ENCODE assay signal across 8 mouse cellular contexts in genomic region chr11:76120407-76120901, GRCm38 (mm10). TPM values are rescaled to one million over a fixed set of nuclear protein-coding genes. Genes with fewer than 3 reads are reported as not detected.
DNase-seq lines count a peak whose midpoint lies in the region; ATAC-seq lines count a peak whose summit lies in the region.

No protein-coding gene starts in this region.

- 42% methylated on average over 10 of the region's 10 CpGs for WGBS in heart, embryonic 11.5 days (ENCODE audit: insufficient replicate concordance)
- 48% methylated on average over 10 of the region's 10 CpGs for WGBS in heart, embryonic 12.5 days

- no peaks in the 10 kb centered on the region for H3K9me3 ChIP-seq in heart, embryonic 11.5 days (replicated peaks; ENCODE audit: control insufficient read depth, low read length)
- H3K9me3 ChIP-seq in heart, embryonic 12.5 days (replicated peaks): no peaks in the 10 kb centered on the region

- H3K36me3 ChIP-seq in heart, embryonic 11.5 days (ENCODE audit: control insufficient read depth, insufficient read depth, low read length): 0 out of 2 replicates have a peak, but pooled peaks cover 2% of the 10 kb centered on the region
- H3K36me3 ChIP-seq in heart, embryonic 12.5 days: peaks cover 33% of the 10 kb centered on the region

- H3K4me1 ChIP-seq in heart, embryonic 11.5 days (ENCODE audit: control insufficient read depth, insufficient read depth, low read length): peaks cover 16% of the 10 kb centered on the region
- H3K4me1 ChIP-seq in heart, embryonic 12.5 days (replicated peaks): peaks cover 25% of the 10 kb centered on the region

- H3K4me3 ChIP-seq in heart, embryonic 11.5 days (ENCODE audit: low read depth, low read length): no peak overlapping the region
- H3K4me3 ChIP-seq in heart, embryonic 12.5 days: no peak overlapping the region

- no peak overlapping the region for H3K4me2 ChIP-seq in heart, embryonic 11.5 days
- no peak overlapping the region for H3K4me2 ChIP-seq in heart, embryonic 12.5 days

- ATAC-seq in heart, embryonic 11.5 days (replicated peaks; ENCODE audit: insufficient number of reproducible peaks, low FRiP score, low TSS enrichment): no peak
- no peak for ATAC-seq in heart, embryonic 12.5 days (ENCODE audit: insufficient number of reproducible peaks, low FRiP score)
- no peak for ATAC-seq in megakaryocyte progenitor cell, adult 5-6 weeks (replicated peaks; ENCODE audit: poor library complexity)

- no peaks in the 10 kb centered on the region for H3K27me3 ChIP-seq in heart, embryonic 11.5 days (ENCODE audit: control insufficient read depth, insufficient read depth, low read length)
- no peaks in the 10 kb centered on the region for H3K27me3 ChIP-seq in heart, embryonic 12.5 days (replicated peaks)

- H3K9ac ChIP-seq in heart, embryonic 11.5 days (ENCODE audit: low read depth, low read length): no peak overlapping the region
- no peak overlapping the region for H3K9ac ChIP-seq in heart, embryonic 12.5 days

- DNase-seq in heart, adult 18-20 months: peak; percentile 18 to 35
- peak; percentile 65 to 81 for DNase-seq in layer of hippocampus, adult 18-20 months (ENCODE audit: low spot score in 2 of 2)
- DNase-seq in skeletal muscle tissue, adult 2 months (ENCODE audit: low read depth, low spot score): peak; percentile 21
- DNase-seq in liver: no peak
- no peak for DNase-seq in retina, postnatal 1 day

- no peak overlapping the region for H3K27ac ChIP-seq in heart, embryonic 11.5 days (ENCODE audit: low read depth, low read length)
- 0 out of 2 replicates have a peak overlapping the region, but pooled peaks have one; percentile 26 for H3K27ac ChIP-seq in heart, embryonic 12.5 days (ENCODE audit: poor library complexity, severe bottlenecking)

RNA-seq across cellular contexts. Expression of gene Vps53, which starts 59.0 kb away (rescaled TPM):
- total RNA-seq in heart, adult 18-20 months (2021): 10 to 100 TPM; 25.5 to 26.9 TPM
- 33.0 and 33.7 TPM in 2 replicates for polyA plus RNA-seq in heart, embryonic 11.5 days (2014; fragmentation: Nextera tagmentation; extraction: Ambion mirVana)
- 32.2 and 34.2 TPM in 2 replicates for polyA plus RNA-seq in heart, embryonic 12.5 days (2016; fragmentation: Nextera tagmentation; extraction: Ambion mirVana)
- total RNA-seq in layer of hippocampus, adult 18-20 months (2021): 100 to 1,000 TPM; 100 to 106 TPM
- total RNA-seq in megakaryocyte progenitor cell, adult 5-6 weeks (2015): 35.3 and 37.8 TPM in 2 replicates
- total RNA-seq in megakaryocyte progenitor cell, adult 5-6 weeks (2017): 35.4 and 58.6 TPM in 2 replicates

RNA-seq across cellular contexts. Expression of gene Fam57a, which starts 59.0 kb away (rescaled TPM):
- total RNA-seq in heart, adult 18-20 months (2021): 1 to 10 TPM; 3.5 to 3.8 TPM
- polyA plus RNA-seq in heart, embryonic 11.5 days (2014; fragmentation: Nextera tagmentation; extraction: Ambion mirVana): 31.2 and 35.8 TPM in 2 replicates
- 28.3 and 28.7 TPM in 2 replicates for polyA plus RNA-seq in heart, embryonic 12.5 days (2016; fragmentation: Nextera tagmentation; extraction: Ambion mirVana)
- 10 to 100 TPM; 16.6 to 18.5 TPM for total RNA-seq in layer of hippocampus, adult 18-20 months (2021)
- total RNA-seq in megakaryocyte progenitor cell, adult 5-6 weeks (2015): 3.3 and 3.5 TPM in 2 replicates
- total RNA-seq in megakaryocyte progenitor cell, adult 5-6 weeks (2017): 2.2 and 4.1 TPM in 2 replicates

Comparison
In these comparisons a context has a peak if more than half of its experiments do, and no peak if none do; other contexts are left out.
1. DNase-seq: peak in heart, adult 18-20 months (2 of 2), layer of hippocampus, adult 18-20 months (2 of 2) and skeletal muscle tissue, adult 2 months (single experiment); none in liver (single experiment) and retina, postnatal 1 day (single experiment).